Mouse (Mus musculus) WW6 (cell line): ENCODE measurements around the gene Olfr951.

Source experiments
- DNase-seq: peaks from one replicate; pipeline ENCODE4 v3.0.0-alpha.2; 2013; ENCODE audit warnings: low read depth, low spot score

Gene Olfr951

DNA sequence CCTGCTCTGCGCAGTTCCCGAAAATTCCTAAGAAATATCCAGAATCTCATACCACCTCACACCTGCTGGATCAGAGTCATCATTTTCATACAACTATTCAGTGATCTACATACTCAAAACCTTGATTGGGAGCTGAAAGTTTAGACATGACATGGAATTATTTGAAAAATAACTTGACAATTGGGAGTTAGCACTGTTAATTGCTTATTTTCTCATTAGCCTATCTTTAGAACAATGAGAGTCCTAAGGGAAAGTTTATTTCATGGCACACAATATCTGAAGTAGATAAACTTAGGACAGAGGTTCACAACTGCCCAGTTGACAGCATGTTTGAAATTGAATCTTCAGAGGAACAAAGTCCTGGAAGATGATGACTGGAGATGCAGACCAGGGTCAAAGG lies at the start of gene Olfr951:
Gene Olfr951 (plus strand): TSS at position 301 of the 400 bp plus-strand sequence.
- DNase-seq, result no peak

DNA sequence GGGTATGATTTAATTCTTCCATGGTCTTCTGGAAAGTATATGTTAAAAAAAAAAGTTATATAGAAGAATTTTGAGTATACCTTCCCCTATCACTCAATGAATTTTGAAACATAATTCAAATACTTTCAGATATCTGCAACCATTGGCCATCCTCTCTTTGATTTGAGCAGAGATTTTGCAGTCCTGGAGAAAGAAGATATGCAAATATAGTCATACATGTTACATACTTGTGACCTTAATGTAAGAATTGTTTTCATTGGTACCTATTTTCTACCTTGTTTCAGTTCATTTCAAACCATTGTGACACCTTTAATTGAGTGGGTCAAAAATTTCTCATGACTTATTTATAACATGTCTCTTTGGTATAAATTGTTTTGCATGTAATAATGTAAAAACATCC lies 39.8 kb downstream of the Olfr951 start, which contains the start of gene Olfr952:
Gene Olfr952 (minus strand): TSS at position 101 of the 400 bp plus-strand sequence.
- DNase-seq, result no peak
